Mouse (Mus musculus) spleen, adult 2 months (tissue): ENCODE results near the gene Ints11.
A peak's percentile ranks its signal among the peaks of the same experiment; 100 is the strongest.

ENCODE experiments used
- CTCF ChIP-seq: fragments of 200-500 bp; IDR thresholded peaks from 2 replicates; pipeline ENCODE4 v1.5.1; 2011; ENCODE audit warnings: mild to moderate bottlenecking, inconsistent platforms; ENCODE audit not compliant: insufficient read depth, insufficient read length, insufficient replicate concordance; ENCODE audit errors: extremely low read depth
- POLR2A ChIP-seq: fragments of 200-500 bp; IDR thresholded peaks from 2 replicates; pipeline ENCODE4 v1.6.1; 2011; ENCODE audit warnings: low read depth, low read length, inconsistent platforms

DNA sequence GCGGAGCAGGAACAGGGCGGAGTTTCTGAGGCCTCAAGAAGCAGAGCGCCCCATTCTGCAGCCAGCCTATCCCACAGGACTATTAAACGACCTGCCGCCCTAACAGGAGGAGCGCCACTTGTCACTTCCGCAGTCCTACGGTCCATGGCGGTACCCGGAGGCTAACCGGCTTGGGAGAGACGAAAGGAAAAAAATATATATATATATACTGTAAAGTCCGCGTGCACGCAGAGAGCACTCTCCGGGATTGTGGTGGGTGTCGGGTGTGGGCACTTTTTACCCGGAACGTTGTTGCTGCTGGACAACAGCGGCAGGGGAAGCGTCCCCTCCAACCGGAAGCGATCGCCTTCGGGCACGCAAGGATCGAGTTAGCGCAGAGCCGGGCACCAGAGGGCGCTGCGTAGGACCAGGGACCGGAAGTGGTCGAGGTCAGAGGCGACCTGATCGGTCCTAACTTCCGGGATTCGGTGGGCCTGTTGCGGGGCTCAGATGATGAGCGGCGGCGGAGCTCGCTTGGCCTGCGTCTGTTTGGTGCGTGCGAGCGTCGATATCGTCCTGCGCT, 38.1 kb upstream of the Ints11 start, which contains the start of gene Aurkaip1:
- TF ChIP-seq CTCF (peak; percentile 94), POLR2A (peak; percentile 75)
